Mouse (Mus musculus) cerebellum, adult 18-20 months (tissue): Measurements from ENCODE around the gene Bcl11a.
A peak's percentile ranks its signal among the peaks of the same experiment; 100 is the strongest.

Experiments
- DNase-seq, 2 experiments: peaks; one replicate each; pipeline ENCODE4 v3.0.0; 2021

Gene Bcl11a

DNA sequence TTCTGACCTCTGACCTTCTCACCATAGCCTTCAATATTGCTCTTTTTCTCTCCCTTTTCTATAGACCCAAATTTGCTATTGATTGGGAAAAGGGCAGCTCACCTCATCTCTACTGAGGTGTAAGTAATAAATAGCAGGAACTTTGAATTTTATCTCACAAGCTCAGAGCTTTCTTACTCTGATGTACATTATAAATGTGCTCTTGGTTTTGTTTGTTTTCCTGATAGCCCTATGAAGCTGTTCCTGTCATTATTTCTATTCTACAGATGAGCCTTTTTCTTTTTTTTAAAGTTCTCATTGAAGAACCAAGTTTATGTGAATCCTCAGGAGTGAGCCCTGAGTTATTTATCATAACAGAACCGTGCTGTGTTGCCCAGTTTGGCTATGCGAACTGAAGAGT lies 55.0 kb downstream of the Bcl11a start:
- no peak for DNase-seq

DNA sequence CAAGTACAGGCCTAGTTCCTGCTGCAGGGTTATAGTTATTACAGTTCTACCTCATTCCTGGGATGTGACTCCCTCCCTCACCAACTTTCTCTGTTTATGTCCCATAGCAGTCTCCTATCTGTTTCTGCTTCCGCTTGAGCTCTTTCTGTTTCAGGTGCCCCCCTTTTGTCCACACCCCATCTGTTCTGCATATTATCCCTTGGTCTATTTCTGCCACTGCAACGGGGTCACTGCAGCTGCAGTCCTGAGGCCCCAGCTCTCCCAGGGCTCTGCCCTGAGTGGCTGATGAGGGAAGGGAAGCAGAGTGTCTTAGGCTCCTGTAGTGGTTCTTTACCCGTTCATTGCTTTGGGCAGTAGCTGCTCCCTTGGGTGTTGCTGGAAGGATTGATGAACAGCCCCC lies 55.6 kb downstream of the Bcl11a start:
- DNase-seq = no peak

DNA sequence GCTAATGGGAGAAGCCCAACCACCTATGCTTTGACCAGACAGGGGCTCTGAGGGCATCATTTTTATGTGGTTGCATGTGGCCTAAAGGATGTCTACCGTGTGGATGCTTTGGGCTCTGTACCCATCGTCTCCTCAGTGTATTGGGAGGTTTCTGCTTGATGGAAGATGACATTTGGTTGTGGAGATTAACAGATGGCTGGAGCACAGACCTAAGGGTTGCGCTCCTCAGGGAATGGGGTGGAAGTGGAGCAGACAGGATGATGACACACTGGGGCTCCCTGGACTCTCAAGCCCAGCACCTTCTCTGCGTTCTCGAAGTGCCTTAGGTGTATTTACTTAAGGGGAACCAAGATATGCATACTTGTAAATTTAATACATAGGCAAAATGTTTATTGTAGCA lies 56.1 kb downstream of the Bcl11a start:
- no peak for DNase-seq

DNA sequence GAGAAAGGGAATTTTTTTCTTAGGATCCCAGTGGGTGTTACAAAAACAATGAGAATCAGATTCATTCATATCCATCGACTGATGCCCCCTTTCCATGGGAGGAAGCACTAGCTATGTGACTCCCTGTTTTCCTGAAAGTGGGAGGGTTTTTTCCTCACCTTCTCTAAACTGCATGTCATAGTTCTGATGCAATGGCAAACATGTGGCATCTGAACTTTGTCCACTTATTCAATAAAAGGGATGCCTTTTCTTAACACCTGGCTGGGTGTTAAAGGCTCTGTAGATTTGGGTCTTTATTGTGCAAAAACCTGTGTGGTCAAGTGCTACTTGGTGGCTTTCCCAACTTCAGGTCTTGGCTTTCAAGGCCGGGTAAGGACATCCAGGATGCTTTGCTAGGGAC lies 57.4 kb downstream of the Bcl11a start:
- DNase-seq = no peak

DNA sequence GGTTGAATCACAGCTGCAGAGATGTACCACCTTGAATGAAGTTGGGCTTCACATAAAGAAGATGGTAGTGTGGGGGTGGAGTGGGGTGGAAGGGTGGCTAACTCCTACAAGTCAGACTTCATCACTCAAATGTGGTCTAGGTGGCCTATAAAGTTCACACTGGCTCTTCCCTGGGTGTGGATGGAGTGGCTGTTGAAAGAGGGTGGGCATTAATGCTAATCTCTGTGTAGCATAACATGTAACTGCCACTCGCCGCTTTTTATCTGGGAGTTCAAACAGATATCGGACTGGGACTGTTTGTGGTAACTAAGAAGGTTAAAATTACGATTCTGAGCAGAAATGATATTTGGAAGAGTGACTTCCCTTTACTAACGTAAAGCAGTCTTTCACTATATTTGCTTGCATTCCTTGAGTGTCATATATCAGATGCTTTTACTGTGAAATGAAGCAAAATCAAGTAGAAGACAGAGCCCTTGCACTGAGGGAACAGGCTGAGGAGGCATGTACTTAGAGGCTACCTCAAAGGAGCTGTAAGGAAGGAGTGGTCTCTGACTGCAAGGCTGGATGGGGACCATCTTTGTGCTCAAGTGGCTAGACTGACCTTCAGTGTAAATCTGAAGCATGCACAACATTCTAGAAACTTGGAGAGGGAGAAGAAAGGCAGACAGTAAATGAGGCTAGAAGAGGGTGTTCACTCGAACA lies 58.4 kb downstream of the Bcl11a start:
- DNase-seq = no peak

DNA sequence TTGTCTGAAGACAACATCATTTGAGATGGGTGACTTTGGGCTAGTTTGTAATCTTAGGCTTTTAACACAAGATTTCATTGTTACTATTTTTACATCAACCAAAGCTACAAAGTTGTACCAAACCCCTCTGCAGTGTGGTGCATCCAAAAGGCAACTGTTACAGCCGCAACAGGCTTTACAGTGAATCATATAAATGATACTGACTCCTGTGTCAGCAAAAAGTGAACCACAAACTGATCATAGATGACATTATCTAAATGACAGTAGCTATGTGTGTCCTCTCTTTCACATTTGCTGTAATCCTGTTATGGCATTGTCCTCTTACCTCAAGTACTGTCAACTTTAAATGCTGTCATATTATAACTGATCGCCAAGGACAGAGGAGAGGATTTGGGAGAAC lies 60.0 kb downstream of the Bcl11a start:
- no peak for DNase-seq

DNA sequence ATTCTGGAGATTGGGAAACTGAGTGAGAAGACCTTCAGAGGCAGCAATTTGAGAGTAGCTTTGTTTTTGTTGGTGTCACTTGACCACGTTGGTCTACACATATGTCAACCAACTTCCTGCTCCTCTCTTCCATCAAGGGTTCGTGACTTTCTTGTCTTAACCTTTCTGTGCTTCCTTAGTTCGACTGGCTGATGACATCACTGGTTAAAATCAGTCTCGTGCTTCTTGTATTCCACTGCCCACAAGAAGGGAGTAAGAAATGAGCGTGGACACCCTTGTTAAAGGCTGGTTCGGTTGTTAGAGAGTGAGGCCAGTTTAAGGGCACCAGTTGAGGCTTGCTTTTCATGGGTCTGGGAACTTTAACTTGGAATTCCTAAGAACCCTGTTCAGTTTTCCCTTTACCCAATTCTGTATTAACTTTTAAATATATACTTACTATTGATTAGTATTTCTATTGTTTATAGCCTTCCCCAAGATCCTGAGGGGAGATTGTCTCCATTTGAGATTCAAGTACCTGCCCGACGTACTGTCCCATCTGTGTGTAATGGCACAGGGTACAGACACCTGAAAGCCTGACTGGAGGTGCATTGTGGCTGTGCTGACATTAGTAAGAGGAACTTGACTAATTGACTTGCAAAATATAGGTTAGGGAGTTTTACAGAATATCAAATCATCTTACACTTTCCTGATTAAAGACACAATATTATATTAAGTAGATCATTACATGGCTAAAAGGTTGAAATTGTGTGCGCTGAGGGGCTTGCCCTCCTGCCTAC lies 60.9 kb downstream of the Bcl11a start:
- DNase-seq = no peak

DNA sequence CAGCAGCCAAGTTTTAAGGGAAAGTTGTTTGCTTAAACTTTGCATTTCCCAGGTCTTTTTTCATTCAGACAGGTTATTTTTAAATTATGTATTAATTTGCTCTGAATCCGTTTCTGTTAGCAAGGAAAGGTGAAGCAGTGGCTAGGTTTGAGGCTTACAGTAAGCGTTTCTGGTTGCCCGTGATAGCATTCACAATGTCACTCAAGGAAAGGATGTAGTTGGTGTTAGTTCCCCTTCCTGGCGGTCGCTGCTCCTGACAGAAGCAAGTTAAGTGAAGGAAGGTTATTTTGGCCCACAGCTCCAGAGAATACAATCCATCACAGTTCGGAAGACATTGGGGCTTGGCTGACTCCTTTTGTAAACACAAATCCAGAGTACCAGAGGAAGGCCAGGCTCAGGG lies 61.6 kb downstream of the Bcl11a start:
- DNase-seq = no peak

DNA sequence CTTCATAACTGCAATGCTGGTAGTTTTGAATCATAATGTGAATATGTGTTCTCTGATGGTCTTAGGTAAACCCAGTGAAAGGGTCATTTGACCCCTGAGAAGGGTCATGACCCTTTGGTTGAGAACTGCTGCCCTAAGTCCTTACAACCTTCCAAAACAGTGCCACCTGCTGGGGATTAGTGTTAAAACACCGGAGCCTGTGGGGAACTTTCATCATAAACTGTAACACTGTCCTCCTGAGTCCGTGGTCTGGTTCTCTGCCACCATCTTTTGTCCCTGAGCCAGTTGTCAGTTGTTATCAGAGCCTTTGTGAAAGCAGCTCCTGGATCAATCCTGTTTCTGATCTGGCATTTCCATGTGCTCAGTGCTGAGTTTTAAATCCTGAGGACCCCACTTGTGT lies 62.1 kb downstream of the Bcl11a start:
- DNase-seq = no peak

DNA sequence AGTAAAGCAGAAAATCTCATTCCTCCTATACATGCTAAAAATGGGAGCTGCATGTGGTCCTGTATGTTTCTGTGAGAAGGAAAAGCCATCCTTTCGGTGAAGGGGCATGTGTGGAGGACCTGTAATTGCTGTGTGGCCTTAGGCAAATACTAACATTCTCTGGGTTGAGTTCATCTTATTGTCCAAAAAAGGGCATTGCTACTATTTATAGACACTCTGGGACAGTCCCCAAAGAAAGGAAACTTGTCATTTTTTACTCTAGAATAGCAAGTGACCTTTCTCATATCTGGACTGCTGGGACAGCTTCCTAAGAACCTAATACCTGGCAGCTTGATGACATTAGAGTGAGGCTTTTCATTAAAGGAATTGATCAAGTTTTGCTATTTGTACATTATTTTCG lies 63.1 kb downstream of the Bcl11a start:
- DNase-seq = no peak

DNA sequence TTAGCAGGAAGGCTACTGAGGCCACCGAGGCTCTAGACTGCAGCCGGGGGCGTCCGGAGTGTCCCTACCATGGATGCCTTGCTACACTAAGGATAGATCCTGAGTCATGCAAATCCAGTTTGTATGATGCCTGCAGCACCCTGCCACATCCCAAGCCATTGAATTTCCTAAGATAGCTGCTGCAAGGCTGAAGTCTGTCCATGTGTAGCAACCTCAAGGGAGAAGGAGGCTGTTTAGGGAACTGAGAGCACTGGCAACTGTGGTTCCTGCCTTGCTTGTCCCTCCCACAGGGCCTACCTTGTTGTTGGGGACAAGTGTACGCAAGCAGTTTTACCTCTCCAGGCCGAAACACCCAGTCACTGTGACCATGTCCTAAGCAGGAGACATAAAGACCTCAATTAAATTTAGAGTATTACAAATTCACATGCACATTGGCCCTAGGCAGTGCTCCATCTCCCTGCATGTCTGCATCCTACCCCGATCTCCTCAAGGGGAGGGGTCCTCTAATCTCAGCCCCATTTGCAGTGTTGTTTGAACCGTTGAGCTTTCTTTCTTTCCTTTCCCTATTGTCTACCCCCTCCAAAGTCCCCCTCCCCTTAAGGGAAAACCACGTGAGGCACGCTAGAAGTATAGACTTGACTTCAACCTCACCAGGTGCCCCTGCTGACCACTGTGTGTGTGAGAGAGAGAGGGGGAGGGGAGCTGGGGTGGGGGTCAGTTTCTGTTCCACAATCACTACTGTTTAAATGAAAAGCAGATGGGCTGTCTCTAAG lies 63.8 kb downstream of the Bcl11a start:
- DNase-seq = no peak

DNA sequence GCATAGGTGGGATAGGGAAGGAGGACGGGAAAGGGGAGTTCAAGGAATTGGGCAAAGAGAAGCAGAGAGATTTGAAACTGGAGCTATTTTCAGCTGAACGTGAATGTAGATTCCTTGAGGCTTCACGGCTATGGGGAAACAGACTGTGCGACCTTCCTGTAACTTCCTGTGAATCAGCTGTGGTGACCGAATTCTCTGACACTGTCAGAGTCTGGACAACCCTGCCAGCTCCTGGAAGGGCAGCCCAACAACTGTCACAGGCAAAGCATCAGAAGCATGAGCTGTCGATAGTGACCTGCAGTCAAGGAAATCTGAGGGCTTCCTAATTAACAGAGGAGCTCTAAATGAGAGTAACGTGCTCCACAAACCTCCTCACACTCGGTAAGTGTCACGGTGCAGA lies 64.5 kb downstream of the Bcl11a start:
- DNase-seq = no peak

DNA sequence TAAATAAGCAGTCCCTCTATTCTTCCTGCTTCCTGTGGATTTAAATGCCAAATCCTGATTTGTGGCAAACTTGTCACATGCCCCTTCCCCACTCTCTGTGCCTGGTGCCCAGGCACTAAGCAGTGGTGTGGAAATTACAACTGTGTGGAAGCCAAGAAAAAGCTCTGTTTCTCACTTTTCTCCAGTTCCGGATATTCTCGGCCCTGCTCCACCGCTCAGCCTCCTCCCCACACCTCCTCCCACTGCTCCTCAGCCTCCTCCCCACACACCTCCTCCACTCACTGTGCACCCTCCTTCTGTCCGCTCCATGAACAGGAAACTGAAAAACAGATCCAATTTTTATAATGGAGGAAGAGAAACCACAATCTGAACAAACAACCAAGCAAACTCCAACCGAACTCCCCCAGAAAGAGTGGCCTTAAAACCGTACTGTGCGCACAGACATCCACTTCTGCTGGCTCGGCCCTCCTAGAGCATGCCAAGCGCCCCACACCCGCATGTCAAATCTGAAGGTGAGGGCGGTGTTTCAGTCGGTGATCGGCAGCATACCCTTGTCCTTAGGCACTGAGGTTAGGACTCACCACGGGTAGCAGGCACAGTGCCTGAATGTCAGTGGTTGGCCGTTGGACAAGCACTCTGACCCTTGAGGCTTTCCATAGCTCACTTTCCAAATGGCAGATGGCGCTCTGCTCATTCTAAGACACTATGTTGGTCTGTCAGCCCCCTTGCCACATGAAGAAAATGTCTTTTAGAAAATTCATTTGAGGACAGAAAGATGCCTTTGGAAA lies 66.5 kb downstream of the Bcl11a start:
- peak in 1 of 2 experiments; percentile 41 for DNase-seq

DNA sequence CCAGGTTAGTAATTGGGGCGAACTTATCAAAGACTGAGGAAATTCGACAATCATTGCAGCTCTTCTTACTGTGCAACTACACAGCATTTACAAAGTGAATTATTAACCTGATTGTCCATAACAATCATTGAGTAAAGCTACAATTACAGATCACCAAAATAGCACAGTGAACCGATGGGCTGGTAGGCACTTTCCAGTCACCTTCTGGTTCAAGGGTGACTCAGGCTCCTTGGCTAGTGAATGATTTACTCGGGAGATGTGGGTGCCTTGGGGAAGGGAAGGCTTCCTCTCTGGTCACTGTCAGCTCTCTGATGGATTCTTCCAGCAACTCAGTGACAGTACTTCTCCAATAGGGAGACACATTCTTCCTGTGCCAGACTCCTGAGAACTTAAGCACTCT lies 68.2 kb downstream of the Bcl11a start:
- DNase-seq = no peak

DNA sequence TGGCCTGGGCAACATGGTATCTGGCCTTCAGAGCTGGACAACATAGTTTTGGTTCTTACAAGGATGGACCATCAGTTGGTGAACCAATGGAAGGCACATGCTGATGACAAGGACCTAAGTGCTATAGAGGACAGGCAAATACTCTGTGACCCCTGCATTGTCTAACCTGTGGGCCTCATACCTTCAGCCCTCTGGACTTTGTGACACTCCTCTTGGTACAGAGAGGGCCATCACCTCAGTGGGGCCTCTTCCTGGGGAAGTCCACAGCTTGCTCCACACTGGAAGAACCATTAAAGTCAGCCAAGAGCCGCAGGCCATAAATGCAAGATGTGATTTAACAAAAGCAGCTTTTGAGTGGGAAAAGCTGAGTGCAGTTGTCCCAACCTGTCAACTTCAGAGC lies 68.6 kb downstream of the Bcl11a start:
- no peak for DNase-seq

DNA sequence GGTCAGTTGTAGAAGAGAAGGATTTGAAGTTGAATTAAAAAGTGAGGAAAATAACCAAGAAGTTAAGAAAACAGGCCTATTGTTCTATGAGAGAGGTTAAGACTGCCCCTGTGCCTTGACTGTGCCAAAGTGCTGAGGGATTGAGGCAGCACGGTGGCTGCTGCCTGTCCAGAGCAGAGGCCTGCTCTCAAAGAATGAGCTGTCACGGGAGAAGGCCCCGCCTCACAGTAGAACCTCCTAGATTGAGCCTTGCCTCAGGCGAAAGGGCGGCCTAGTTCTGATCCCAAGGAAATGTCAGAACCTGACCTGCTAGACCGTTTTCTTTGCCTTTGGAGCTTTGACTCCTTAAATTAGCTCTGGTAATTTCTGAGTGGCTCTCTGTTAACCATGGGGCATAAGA lies 69.8 kb downstream of the Bcl11a start:
- DNase-seq = no peak

DNA sequence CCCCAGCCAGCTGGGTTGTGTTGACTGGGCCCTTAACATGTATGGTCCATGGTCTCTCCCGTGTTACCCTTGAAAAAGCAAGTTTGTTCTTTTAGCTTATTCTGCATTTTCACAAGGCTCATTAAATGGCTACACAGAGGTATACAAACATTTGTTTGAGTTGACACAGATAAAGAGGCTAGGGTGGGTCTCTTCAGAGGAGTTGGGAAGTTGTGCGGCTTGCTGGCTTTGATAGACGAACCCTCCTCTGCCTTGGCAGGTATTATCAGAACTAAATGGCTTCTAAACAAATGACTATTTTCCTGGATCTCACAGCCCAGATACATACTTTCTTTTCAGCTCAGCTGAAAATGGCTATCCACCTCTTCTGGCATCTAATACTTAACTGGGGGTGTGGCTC lies 70.7 kb downstream of the Bcl11a start:
- DNase-seq = no peak

DNA sequence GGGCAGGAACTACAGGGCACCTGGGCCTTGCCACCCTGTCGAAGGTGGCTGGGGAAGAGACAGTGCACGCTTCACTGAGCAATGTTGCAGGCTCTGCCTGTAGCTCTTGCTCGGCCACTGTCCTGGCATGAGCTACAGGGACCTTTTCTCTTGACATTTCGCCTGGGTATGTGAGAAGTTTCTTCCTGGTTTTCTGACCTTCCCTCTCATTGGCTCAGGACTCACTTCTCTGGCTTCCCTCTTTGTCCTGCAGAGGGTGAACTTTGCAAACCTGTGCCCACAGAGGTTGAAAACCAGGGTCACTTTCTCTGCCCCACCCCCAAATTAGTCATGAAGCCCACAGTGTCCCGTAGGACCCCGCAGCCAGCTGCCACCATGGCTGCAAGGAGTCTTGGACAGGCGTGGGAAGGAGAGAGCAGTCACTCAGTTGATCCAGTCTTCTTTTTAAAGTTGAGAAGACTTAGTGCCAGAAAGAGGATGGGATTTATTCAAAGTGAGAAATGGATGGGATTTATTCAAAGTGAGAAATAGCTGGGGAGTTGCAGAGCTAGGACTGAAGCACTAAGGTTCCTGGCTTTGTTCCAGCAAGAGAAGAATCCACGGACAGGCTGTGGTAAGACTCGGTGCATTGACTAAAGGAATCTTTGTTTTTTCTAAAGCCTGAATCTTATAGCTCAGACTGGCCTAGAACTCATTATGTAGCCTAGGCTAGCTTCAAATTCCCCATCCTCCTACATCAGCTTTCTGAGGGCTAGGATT lies 71.8 kb downstream of the Bcl11a start:
- DNase-seq = no peak

DNA sequence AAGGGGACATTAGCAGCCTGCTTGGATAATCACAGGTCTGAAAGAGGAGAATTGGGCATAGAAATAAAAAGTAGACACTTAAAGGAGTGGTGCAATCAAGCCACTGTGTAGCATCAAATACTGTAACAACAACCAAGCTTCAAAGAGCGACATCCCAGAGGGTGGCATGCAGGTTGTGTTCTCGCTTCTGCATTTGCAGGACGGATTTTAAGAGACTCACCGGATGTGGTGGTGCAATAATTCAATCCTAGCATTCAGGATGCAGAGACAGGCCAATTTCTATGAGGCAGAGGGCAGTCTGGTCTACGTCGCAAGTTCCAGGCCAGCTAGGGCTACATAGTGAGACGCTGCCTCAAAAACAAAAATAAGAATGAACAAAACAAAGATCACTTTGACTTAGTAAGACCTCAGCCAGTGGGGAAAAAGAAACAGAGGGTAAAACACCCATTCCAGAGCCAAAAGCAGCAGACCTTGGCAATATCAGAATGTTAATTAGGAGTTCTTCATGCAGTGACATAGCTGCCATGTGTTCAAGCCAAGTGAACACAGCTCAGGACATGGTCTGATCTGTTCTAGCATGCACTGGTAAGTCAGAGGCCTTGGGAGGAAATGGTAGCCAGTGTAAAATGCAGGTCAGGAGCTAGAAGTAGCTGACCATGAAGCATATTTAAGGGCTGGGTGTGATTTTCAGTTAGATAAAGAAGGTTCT lies 74.4 kb downstream of the Bcl11a start:
- no peak for DNase-seq

DNA sequence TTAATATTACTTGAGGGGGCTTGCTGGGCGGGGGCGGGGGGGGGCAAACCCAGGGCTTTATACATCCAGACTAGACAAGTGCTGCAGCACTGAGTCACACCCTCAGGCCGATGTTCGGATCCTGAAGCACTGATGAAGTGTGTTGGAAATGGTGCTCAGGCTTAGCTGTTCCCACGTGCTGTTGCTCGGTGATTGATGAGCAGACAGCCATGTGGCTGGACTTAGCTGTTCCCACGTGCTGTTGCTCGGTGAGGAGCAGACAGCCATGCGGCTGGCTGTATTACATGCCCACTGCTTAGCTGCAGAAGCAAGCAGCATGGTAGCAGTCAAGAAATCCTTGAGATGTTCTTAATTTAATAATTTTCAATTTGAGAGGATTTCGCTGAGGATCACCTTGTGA lies 75.2 kb downstream of the Bcl11a start:
- no peak for DNase-seq

DNA sequence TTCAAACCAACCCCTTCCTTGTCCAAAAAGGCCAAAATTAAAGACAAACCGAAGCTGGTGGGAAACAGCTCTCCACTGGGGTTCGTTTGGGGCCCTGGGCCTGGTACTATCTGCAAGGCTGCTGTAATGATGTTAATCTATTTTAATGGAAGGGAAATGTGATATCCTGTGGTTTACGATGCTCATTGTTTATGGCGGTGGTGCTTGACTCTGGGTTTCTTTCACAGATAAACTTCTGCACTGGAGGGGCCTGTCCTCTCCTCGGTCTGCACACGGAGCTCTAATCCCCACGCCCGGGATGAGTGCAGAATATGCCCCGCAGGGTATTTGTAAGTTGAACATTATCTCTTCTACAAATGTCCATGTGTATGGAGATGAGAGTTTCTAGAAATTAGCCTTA lies 80.2 kb downstream of the Bcl11a start:
- no peak for DNase-seq

DNA sequence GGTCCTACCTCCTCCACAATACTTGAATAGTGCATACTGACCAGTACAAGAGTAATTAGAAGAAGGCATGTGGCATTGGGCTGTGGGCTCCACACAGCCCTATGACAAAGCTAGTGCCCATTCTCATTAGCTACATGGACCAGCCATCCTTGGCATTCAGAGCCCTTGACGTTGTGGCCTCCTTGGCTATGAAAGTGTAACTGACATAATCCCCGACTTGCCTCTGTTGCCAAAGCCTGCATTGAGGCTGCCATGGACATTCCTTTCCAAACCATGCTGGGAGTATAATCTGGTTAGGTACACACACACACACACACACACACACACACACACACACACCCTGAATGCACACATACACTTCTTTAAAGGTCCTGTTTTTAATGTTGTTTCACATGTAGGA lies 81.8 kb downstream of the Bcl11a start:
- no peak for DNase-seq
